Mouse (Mus musculus) T-helper 17 cell (primary cell): Measurements from ENCODE around the gene Mapre3.

ENCODE experiments used
- in situ Hi-C, 2 experiments: fragments of 300-600 bp; cut with MboI, MseI; formaldehyde crosslinking; loops; 1 replicate in 1 of 2; 2 replicates in 1 of 2; pipeline ENCODE4 v1.15.1; 2025; ENCODE audit warnings: high pct_unique_total_duplicates in 2 of 2

Gene Mapre3

DNA sequence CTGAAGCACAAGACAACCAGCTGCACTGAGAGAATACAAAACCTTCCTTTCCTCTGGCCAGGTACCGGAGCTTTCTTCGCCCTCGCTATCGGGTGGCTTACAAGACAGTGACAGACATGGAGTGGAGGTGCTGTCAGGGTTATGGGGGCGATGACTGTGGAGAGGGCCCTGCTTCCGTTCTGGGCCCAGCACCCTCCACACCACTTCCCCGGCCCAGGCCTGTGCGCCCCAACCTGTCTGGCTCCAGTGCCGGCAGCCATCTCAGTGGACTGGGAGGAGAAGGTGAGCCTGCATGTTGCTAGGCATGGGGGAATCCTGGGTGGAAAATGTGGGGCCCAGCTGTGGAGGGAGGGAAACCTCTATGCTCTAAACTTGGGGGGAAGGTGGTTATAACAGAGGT, 101.0 kb downstream of the Mapre3 start:
- in situ Hi-C loops = loop anchor here in 1 of 2 experiments (5.0 kb wide), 1 partner anchor 103 kb away; the partner anchor contains the start of gene Mapre3
